Mouse (Mus musculus) c-Kit-positive CD71-negative TER-119-negative erythroid progenitor cells, embryonic 14.5 days (primary cell): ENCODE data around the gene Lgr6.

ENCODE experiments used
- DNase-seq: peaks from one replicate; pipeline ENCODE4 v3.0.0-alpha.2; 2013; ENCODE audit warnings: low read depth

Lgr6 gene

GRCm38 (mm10) chr1:135076470-135076869 lies 28.6 kb downstream of the Lgr6 start:
- no peak for DNase-seq

- no peak for DNase-seq
These were observed 29.8 kb downstream of the Lgr6 start for GRCm38 (mm10) chr1:135075270-135075669.

GRCm38 (mm10) chr1:135072643-135073042 lies 32.4 kb downstream of the Lgr6 start:
- no peak for DNase-seq

GRCm38 (mm10) chr1:135069841-135070240 lies 35.2 kb downstream of the Lgr6 start:
- no peak for DNase-seq

DNA sequence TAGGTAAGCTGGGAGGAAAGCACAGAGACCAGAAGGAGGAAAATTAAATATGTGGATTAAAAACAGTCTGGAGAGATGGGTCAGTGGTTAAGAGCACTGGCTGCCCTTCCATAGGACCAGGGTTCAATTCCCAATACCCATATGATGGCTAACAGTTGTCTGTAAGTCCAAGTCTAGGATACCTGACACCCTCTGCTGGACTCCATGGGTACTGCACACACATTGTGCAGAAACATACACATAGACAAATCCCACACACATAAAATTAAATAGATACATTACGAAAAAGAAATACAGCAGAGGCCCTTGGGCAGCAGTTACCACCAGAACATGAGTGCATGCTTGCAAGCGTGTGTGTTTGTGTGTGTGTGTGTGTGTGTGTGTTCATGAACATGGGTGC lies 40.6 kb downstream of the Lgr6 start:
- no peak for DNase-seq

GRCm38 (mm10) chr1:135062936-135063335 lies 42.1 kb downstream of the Lgr6 start:
- no peak for DNase-seq

DNA sequence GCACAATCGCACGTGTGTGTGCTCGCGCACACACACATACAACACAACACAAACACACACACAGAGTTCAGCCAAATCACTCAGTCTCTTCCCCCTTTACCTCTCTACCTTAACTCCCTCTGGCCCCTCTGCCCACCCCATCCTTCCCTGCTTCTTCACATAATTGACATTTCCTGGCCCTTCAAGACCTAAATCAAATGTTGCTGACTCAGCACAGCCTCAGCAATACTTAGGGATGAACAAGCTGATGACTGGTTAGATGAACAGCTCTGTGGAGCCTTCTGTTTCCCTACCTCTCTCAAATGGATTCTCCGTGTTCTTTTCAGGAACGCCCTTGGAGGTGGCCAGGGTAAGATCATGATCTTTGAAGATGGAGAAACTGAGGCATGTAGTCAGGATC lies 43.8 kb downstream of the Lgr6 start:
- DNase-seq = no peak

DNA sequence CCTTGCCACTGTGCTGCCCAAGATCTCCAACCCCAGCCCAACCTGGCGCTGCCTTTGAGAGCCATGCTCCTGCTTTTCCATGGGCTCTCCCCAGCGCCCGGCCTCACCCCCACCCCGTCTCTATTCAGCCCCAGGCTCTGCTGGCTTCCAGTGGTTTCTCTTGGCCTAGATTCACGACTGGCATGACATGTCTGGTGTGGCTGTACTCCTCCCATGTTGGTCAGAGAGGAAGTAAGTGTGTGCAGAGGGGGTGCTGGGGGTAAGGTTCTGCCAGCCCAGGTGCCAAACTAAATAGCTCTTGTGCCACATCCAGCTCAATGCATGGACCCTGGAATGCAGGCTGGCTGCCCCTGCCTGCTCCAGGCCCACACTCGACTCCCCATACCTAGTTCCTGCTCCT lies 44.9 kb downstream of the Lgr6 start:
- DNase-seq = no peak

GRCm38 (mm10) chr1:135056901-135057300 lies 48.2 kb downstream of the Lgr6 start:
- no peak for DNase-seq

- DNase-seq = no peak
These were observed 51.0 kb downstream of the Lgr6 start for GRCm38 (mm10) chr1:135054121-135054520.

DNA sequence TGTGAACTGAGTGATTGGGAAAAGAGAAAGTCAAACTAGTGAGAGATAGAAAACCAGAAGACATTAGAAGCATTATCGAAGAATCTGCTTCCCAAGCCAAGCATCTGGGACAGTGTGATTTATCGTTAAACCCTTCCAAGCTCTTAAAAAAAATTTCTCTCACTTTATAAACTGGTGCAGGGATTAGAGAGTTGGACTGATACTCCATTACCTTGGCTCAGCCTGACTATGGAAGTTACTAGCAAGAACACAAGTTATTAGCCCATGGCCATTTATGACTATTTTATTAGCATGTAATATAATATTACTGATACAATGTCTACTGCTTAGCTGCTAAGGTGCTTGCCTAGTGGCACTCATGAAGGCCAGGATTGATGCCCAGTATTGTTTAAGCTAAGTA lies 60.6 kb downstream of the Lgr6 start:
- no peak for DNase-seq

GRCm38 (mm10) chr1:135036297-135036696 lies 68.8 kb downstream of the Lgr6 start:
- no peak for DNase-seq

DNA sequence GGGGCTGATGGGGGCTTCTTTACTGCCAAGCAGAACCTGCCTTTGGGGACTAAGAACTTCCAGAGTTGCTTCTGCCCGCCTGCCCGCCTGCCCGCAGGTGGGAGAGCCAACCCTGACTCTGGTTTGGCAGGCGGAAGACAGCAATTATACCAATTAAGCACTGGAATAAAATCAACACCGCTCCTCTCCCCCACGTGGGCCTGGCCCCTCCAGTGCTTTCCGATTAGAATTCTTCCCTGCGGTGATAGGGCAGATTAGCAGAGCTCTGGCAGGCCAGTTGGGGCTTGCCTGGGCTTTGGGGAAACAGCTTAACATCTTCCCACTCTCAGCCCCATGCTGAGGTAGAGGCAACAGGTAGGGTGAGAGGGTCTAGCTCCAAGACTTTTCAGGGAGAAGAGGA lies 72.4 kb downstream of the Lgr6 start:
- DNase-seq = no peak

DNA sequence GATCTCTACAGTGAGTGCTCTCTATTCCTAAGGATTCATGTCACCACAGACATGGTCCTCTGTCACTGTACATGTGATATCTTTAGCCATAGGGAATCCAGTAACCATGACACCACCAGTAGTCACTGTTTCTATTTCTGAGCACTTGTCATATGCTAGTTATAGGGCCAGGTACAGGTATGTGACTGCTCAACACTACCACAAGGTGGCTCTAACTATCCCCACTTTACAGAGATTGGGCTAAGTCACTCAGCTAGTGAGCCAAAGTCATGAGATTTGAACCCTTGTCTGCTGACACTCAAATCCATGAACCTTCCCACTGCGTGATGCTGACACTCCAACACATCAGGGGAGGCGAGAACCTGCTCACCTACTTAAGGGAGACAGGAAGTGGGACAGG lies 75.0 kb downstream of the Lgr6 start:
- no peak for DNase-seq

DNA sequence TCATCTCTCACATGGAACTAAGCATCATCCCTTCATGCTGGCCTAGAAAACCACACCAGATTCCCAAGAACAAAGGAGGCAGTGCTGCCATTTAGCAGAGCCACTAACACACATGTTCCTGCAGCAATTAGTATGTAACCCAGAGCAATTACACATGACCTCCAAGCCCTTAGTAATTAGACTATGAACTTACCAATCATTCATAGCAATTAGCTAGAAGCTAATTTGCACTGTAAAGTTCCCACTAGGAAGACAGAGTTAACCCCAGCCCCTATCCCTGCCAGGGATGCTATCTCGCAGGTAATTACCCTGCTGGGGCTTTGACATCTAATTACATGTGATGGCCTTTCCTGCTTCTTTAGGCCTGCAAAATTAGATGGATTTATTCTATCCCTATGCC lies 78.8 kb downstream of the Lgr6 start:
- DNase-seq = no peak

GRCm38 (mm10) chr1:135023583-135023982 lies 81.5 kb downstream of the Lgr6 start:
- no peak for DNase-seq

GRCm38 (mm10) chr1:135021936-135022335 lies 83.1 kb downstream of the Lgr6 start:
- DNase-seq = no peak

DNA sequence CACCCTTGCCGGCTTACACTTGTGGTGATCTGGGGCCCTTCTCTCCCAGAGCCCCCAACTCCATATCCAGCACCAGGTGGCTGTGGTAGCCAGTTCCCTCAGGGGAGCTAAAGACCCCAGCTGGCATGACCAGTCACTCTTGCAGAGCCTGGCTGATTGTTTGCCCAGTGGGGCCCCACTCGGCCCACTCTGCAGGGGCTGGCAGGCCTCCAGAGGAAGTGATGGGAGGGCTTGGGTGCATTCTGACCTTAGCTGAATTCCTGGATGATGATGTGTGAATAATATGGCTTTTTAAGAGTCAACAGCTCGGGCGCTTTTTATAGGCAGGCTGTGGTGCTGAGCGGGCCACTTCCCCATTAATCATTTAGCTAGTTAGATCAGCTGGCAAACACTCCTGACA lies 84.1 kb downstream of the Lgr6 start:
- DNase-seq = no peak

- no peak for DNase-seq
These were observed 84.7 kb downstream of the Lgr6 start for GRCm38 (mm10) chr1:135020281-135020940.

DNA sequence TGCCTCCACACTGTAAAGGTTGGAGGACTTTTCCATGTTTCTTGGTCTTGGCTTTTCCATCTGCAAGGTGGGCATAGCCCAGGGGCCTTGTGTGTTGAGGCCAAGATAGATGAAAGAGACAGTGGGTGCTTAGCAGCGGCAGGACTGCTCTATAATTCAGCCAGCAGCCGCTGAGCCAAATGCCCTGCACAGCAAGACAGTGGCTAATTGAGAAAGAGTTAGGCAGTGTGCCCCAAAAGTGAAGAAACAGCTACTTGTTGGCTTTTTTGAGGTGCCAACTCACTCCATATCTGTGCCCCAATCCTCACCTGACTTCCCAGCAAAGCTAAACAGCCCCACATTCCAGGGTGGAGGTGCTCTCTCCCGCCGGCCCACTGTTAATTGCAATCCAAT lies 85.3 kb downstream of the Lgr6 start:
- no peak for DNase-seq

GRCm38 (mm10) chr1:135019087-135019774 lies 85.8 kb downstream of the Lgr6 start:
- peak; percentile 22 for DNase-seq

DNA sequence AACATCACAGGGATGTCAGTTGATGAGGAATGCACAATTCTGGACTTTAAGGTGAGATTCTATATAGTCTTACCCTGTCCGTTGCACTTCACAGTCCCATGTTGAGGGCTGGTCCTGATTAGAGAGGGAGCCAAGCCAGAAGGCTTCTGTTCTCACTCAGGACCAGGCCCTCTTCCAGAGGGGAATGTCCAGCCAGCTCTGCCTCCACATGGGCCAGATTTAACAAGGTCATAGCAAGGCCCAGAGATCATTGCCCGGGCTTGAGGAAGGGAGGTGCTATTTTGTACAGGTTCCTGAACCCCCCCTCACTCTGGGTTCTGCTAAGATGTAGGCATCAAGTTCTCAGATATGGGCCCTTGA lies 87.4 kb downstream of the Lgr6 start:
- DNase-seq = no peak

GRCm38 (mm10) chr1:135016907-135017655 lies 88.0 kb downstream of the Lgr6 start:
- DNase-seq = no peak
